Mouse (Mus musculus) neutrophil, adult 65 days (primary cell): ENCODE measurements around the gene Rab21. TPM values are rescaled to one million over a fixed set of nuclear protein-coding genes. Genes with fewer than 3 reads are reported as not detected.

Experiments used
- total RNA-seq: library from RNA; stranded (reverse); gene quantifications from 2 replicates; pipeline ENCODE4 v1.2.4, GENCODE M21; 2023

The Rab21 gene
- total RNA-seq: 50.6 and 61.2 TPM in 2 replicates

GRCm38 (mm10) chr10:115315473-115316171 lies at the start of gene Rab21:
Rab21 (minus strand) TSS chr10:115315594.

DNA sequence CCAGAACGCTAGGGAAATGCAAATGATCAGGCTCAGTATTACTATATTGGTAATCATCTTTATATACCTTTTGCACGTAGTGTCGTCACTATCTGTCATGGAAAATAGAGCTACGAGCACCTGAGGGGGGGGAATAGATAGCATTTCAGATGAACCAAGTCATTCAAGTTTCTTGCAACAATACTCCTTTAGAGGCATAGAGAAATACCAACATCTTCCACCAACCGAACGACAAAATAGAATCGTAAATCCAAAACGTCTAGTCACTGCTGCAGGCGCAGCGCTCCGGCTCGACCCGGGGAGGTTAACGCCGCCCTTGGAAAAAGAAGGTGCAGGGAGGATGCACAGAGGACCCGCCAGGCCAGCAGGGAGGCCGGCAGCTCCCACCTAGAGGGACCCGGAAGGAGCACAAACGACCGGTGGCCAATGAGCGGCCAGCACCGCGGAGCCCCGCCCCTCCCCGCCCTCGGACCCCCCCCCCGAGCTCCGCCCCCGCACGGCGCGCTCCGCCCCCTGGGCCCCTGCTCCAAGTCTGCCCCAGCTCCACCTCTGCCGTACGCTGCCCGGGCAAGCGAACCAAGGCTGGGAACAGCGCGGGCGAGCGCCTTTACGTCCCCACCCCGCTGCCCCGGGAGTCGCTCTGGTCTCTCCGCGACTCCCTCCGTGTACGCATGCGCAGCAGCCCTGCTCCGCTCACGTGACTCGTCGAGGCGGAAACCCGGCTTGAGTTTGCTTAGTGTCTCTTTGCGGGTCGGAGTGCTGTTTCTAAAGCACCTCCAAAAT lies 46.6 kb upstream of the Rab21 start, which contains the start of gene Tmem19:
Tmem19 (minus strand) TSS at position 662 of the 783 bp plus-strand sequence.

DNA sequence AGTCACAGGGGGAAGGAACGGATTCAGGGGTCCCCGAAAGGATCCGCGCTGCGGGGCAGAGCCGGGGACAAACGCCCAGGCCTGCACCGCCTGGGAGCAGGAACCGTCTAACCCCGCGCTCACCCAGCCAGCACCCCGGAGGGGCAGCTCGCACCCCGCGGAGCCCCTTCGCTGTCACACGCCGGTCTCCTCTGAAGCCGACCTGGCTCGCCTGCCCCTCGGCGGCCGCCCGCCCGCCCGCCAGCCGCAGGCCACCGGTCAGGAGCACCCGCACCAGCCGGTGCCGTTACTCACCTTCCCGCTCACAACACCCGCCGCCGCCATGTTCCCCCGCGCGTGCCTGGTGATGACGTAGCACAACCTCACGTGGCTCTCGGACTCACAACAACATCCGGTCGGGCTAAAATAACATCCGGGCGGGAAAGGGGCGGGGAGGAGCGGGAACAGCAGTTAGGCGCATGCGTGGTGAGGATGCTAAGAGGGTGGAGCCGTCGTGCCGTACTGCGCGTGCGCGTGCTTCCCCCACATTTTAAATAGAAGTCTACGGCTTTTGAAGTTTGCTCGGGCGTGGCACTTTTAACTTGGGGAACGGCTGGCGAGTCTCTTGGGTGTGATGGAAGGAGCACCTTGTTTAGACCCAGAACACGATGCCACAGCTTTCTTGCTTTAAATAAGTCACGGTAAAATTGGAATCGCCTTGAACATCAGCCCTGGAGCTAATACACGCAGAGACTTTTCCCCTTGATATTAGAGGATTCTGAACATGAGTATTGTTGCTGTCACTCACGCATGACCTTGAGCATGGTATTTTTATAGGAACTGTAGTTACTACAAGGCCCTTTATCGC lies 64.1 kb downstream of the Rab21 start, which contains the start of gene Tbc1d15:
Tbc1d15 (minus strand) TSS at position 380 of the 847 bp plus-strand sequence.

Other genes with a start within 250 kb of the Rab21 start
- gene Tph2, start 130.6 kb downstream of the Rab21 start, total RNA-seq: not detected in 2 replicates
- gene Tbc1d15, start 64.1 kb downstream of the Rab21 start, total RNA-seq: 173 and 243 TPM in 2 replicates
- gene Tmem19, start 46.9 kb upstream of the Rab21 start, total RNA-seq: 18.5 and 19.2 TPM in 2 replicates
- 3.8 and 4.4 TPM in 2 replicates for gene Thap2, start 68.8 kb upstream of the Rab21 start, total RNA-seq
- gene Zfc3h1, start 69.4 kb upstream of the Rab21 start, total RNA-seq: 81.2 and 123 TPM in 2 replicates